Mouse (Mus musculus): Measurements from ENCODE around the gene Cfap58.

Gene Cfap58

GRCm38 (mm10) chr19:47937443-47938406, at the start of gene Cfap58:
Gene Cfap58, plus strand, starts transcription at chr19:47937675.
- DNase-seq (ENCODE audit: low spot score) = peak; percentile 46

- DNase-seq (ENCODE audit: low spot score) = peak; percentile 57
Measured at GRCm38 (mm10) chr19:47888037-47888436, 49.4 kb upstream of the Cfap58 start.

- no peak for DNase-seq (ENCODE audit: low spot score)
Measured at GRCm38 (mm10) chr19:47890489-47891130, 46.9 kb upstream of the Cfap58 start.

GRCm38 (mm10) chr19:47891562-47892312, 45.7 kb upstream of the Cfap58 start:
- no peak for DNase-seq (ENCODE audit: low spot score)

- DNase-seq (ENCODE audit: low spot score) = no peak
Measured at GRCm38 (mm10) chr19:47893092-47893491, 44.4 kb upstream of the Cfap58 start.

GRCm38 (mm10) chr19:47898472-47899079, 38.9 kb upstream of the Cfap58 start:
- no peak for DNase-seq (ENCODE audit: low spot score)

- no peak for DNase-seq (ENCODE audit: low spot score)
Measured at GRCm38 (mm10) chr19:47900012-47900411, 37.5 kb upstream of the Cfap58 start.

- no peak for DNase-seq (ENCODE audit: low spot score)
Measured at GRCm38 (mm10) chr19:47900558-47900957, 36.9 kb upstream of the Cfap58 start.

GRCm38 (mm10) chr19:47902316-47903201, 34.9 kb upstream of the Cfap58 start:
- DNase-seq (ENCODE audit: low spot score) = no peak

- DNase-seq (ENCODE audit: low spot score) = no peak
Measured at GRCm38 (mm10) chr19:47903679-47904078, 33.8 kb upstream of the Cfap58 start.

- no peak for DNase-seq (ENCODE audit: low spot score)
Measured at GRCm38 (mm10) chr19:47905081-47905480, 32.4 kb upstream of the Cfap58 start.

GRCm38 (mm10) chr19:47905603-47906002, 31.9 kb upstream of the Cfap58 start:
- no peak for DNase-seq (ENCODE audit: low spot score)

GRCm38 (mm10) chr19:47907596-47907995, 29.9 kb upstream of the Cfap58 start:
- DNase-seq (ENCODE audit: low spot score) = no peak

- no peak for DNase-seq (ENCODE audit: low spot score)
Measured at GRCm38 (mm10) chr19:47908961-47909371, 28.5 kb upstream of the Cfap58 start.

GRCm38 (mm10) chr19:47909387-47910116, 27.9 kb upstream of the Cfap58 start:
- DNase-seq (ENCODE audit: low spot score) = no peak

GRCm38 (mm10) chr19:47910117-47910618, 27.3 kb upstream of the Cfap58 start:
- DNase-seq (ENCODE audit: low spot score) = no peak

- DNase-seq (ENCODE audit: low spot score) = no peak
Measured at GRCm38 (mm10) chr19:47910751-47911150, 26.7 kb upstream of the Cfap58 start.

GRCm38 (mm10) chr19:47913344-47913743, 24.1 kb upstream of the Cfap58 start:
- no peak for DNase-seq (ENCODE audit: low spot score)

- DNase-seq (ENCODE audit: low spot score) = no peak
Measured at GRCm38 (mm10) chr19:47914191-47914590, 23.3 kb upstream of the Cfap58 start.

GRCm38 (mm10) chr19:47915251-47915650, 22.2 kb upstream of the Cfap58 start:
- no peak for DNase-seq (ENCODE audit: low spot score)

Data from spleen, adult 12 weeks (tissue).